Mouse (Mus musculus): Measurements from ENCODE around the gene AI837181. TPM values are rescaled to one million over a fixed set of nuclear protein-coding genes. Genes with fewer than 3 reads are reported as not detected.

Gene AI837181
- 73.2 and 98.8 TPM in 2 replicates for total RNA-seq (2014; rRNA removed)
- polyA plus RNA-seq (2015; fragmentation: Nextera tagmentation; extraction: Ambion mirVana): 74.1 and 85.2 TPM in 2 replicates

GRCm38 (mm10) chr19:5424782-5425741, at the start of gene AI837181, which contains the start of gene Drap1:
TSS of gene AI837181 (plus strand) at chr19:5425144.
TSS of gene Drap1 (minus strand) at chr19:5424979.
- H3K36me3 ChIP-seq (ENCODE audit: insufficient read depth, low read length): peaks cover 33% of the 10 kb centered on the region

DNA sequence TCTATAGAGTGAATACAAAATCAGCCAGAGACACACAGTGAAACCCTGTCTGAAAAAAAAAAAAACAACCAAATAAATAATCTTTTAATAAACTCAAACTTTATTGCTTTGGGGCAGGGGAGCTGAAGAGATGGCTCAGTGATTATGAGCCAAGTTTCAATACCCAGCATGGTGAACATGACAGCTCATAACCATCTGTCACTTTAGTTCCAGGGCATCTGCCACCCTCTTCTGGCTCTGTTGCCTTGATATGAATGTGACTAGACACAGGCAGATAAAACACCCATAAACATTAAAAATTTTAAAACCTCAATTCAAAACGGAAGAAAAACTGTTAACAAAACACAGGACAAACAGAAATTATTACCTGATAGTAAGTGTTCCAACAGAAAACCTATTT, 47.5 kb upstream of the AI837181 start:
- Histone ChIP-seq H3K9ac (replicated peaks; ENCODE audit: low read length, poor library complexity, severe bottlenecking) (no peak overlapping the region), H3K36me3 (ENCODE audit: insufficient read depth, low read length) (peaks cover 64% of the 10 kb centered on the region), H3K4me3 (ENCODE audit: low read depth, low read length) (no peak overlapping the region), H3K27ac (ENCODE audit: low read depth, low read length) (no peak overlapping the region), H3K27me3 (ENCODE audit: insufficient read depth, low read length) (no peaks in the 10 kb centered on the region), H3K9me3 (ENCODE audit: low read length) (no peaks in the 10 kb centered on the region), H3K4me2 (ENCODE audit: low read depth, low read length, poor library complexity, severe bottlenecking) (no peak overlapping the region), H3K4me1 (ENCODE audit: insufficient read depth, low read length) (no peaks in the 10 kb centered on the region)
- no peak for TF ChIP-seq CTCF (IDR thresholded peaks at IDR 0.05)
- peak; percentile 28 for DNase-seq (ENCODE audit: low spot score)
- WGBS: 97% methylated on average over 1 of the region's 1 CpGs
- ATAC-seq (ENCODE audit: low FRiP score): no peak

More at GRCm38 (mm10) chr19:5424782-5425741, at the start of gene AI837181, which contains the start of gene Drap1:
- ATAC-seq (ENCODE audit: low FRiP score) (peak; percentile 89), DNase-seq (ENCODE audit: low spot score) (peak; percentile 97)
- no peak for TF ChIP-seq CTCF (IDR thresholded peaks at IDR 0.05)
- Histone ChIP-seq H3K9me3 (ENCODE audit: low read length) (no peaks in the 10 kb centered on the region), H3K9ac (replicated peaks; ENCODE audit: low read length, poor library complexity, severe bottlenecking) (peak within 1 kb of the TSS; percentile 95), H3K4me1 (ENCODE audit: insufficient read depth, low read length) (peaks cover 20% of the 10 kb centered on the region), H3K4me2 (ENCODE audit: low read depth, low read length, poor library complexity, severe bottlenecking) (peak within 1 kb of the TSS; percentile 81), H3K4me3 (ENCODE audit: low read depth, low read length) (peak within 1 kb of the TSS; percentile 70), H3K27me3 (ENCODE audit: insufficient read depth, low read length) (no peaks in the 10 kb centered on the region), H3K27ac (ENCODE audit: low read depth, low read length) (peak within 1 kb of the TSS; percentile 86)
- WGBS: under 1% methylated on average over 46 of the region's 87 CpGs

DNA sequence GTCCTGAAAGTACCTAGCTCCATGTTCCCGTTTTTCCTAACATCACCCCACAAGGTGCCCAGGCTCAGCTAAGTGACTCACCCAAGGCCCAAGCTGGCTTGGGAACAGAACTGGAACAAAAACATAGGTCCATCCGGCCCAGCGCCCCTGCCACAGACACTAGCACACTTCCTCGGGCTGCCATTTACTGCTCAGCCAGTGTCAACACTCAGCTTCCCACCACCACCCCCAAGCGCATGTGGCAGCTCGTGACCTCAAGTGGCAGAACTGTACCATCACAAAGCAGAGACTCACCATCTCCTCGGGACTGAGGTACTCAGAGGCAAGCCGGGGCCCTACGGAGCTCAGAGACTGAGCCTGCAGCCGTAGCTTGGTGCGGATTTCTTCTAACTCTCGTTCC, 41.6 kb upstream of the AI837181 start:
- Histone ChIP-seq H3K9me3 (ENCODE audit: low read length) (no peaks in the 10 kb centered on the region), H3K27ac (ENCODE audit: low read depth, low read length) (no peak overlapping the region), H3K4me2 (ENCODE audit: low read depth, low read length, poor library complexity, severe bottlenecking) (no peak overlapping the region), H3K27me3 (ENCODE audit: insufficient read depth, low read length) (no peaks in the 10 kb centered on the region), H3K4me1 (ENCODE audit: insufficient read depth, low read length) (peaks cover 8% of the 10 kb centered on the region), H3K9ac (replicated peaks; ENCODE audit: low read length, poor library complexity, severe bottlenecking) (no peak overlapping the region), H3K4me3 (ENCODE audit: low read depth, low read length) (no peak overlapping the region), H3K36me3 (ENCODE audit: insufficient read depth, low read length) (peaks cover 74% of the 10 kb centered on the region)
- WGBS: 96% methylated on average over 12 of the region's 12 CpGs
- ATAC-seq (ENCODE audit: low FRiP score) (no peak), DNase-seq (ENCODE audit: low spot score) (no peak)
- TF ChIP-seq CTCF (IDR thresholded peaks at IDR 0.05): no peak

DNA sequence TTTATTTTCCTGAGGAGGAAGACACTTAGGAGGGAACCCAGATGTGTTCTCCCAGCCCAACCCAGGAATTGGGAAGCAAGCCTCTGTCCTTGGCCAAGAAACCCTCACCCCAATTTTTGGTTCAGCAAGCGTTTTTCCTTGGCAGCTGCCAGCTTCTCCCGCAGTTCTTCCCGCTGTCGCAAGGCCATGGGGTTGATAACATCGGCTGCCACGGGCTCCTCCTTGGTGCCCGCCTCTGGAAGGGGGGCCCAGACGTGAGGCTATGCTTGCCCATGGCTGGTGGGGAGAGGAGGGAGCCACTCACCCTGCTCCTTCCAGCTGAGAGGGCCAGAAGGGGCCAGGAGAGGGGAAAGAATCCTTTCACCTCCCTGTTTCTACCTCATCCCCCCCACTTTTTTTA, 40.2 kb upstream of the AI837181 start:
- Histone ChIP-seq H3K4me3 (ENCODE audit: low read depth, low read length) (no peak overlapping the region), H3K4me2 (ENCODE audit: low read depth, low read length, poor library complexity, severe bottlenecking) (no peak overlapping the region), H3K4me1 (ENCODE audit: insufficient read depth, low read length) (peaks cover 14% of the 10 kb centered on the region), H3K27me3 (ENCODE audit: insufficient read depth, low read length) (no peaks in the 10 kb centered on the region), H3K9ac (replicated peaks; ENCODE audit: low read length, poor library complexity, severe bottlenecking) (no peak overlapping the region), H3K36me3 (ENCODE audit: insufficient read depth, low read length) (peaks cover 60% of the 10 kb centered on the region), H3K9me3 (ENCODE audit: low read length) (no peaks in the 10 kb centered on the region), H3K27ac (ENCODE audit: low read depth, low read length) (no peak overlapping the region)
- ATAC-seq (ENCODE audit: low FRiP score) (no peak), DNase-seq (ENCODE audit: low spot score) (no peak)
- no peak for TF ChIP-seq CTCF (IDR thresholded peaks at IDR 0.05)
- 87% methylated on average over 8 of the region's 8 CpGs for WGBS

DNA sequence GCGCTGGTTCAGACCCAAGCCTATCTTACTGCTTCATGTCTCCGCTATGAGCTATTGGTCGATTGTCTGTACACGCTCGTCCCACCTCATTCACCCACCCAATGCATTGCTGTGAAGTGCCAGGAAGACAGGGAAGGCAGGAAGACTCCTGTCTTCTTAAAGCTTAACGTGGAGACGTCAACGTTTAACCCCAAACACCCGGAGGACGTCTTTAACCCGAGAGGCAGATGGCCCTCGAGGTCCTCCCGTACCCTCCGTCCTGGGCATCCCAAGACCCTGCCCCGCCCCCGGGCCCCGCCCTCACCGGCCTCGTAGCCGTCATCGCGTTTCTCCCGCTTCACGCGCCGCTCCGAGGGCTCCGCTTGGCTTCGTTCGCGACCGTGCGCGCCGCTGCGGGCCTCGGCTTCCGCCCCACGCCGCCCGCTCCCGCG, 36.9 kb upstream of the AI837181 start:
- Histone ChIP-seq H3K27me3 (ENCODE audit: insufficient read depth, low read length) (no peaks in the 10 kb centered on the region), H3K4me1 (ENCODE audit: insufficient read depth, low read length) (peaks cover 18% of the 10 kb centered on the region), H3K36me3 (ENCODE audit: insufficient read depth, low read length) (peaks cover 27% of the 10 kb centered on the region), H3K4me3 (ENCODE audit: low read depth, low read length) (peak overlapping the region; percentile 93), H3K9me3 (ENCODE audit: low read length) (no peaks in the 10 kb centered on the region), H3K4me2 (ENCODE audit: low read depth, low read length, poor library complexity, severe bottlenecking) (peak overlapping the region; percentile 79), H3K9ac (replicated peaks; ENCODE audit: low read length, poor library complexity, severe bottlenecking) (peak overlapping the region; percentile 96), H3K27ac (ENCODE audit: low read depth, low read length) (peak overlapping the region; percentile 94)
- under 1% methylated on average over 38 of the region's 43 CpGs for WGBS
- DNase-seq (ENCODE audit: low spot score) (peak; percentile 14), ATAC-seq (ENCODE audit: low FRiP score) (peak; percentile 47; the same call in 1 of the 2 replicates)
- TF ChIP-seq CTCF (IDR thresholded peaks at IDR 0.05): no peak

All from midbrain, postnatal 0 days (tissue).